Mouse (Mus musculus) hindbrain, embryonic 14.5 days (tissue): ENCODE measurements around the gene Ddx47. TPM values are rescaled to one million over a fixed set of nuclear protein-coding genes. Genes with fewer than 3 reads are reported as not detected.

Experiments
- ATAC-seq: fragments of 200-750 bp; cut with Nextera tagmentation; 2 replicates; pipeline ENCODE4 v1.8.0; 2017; ENCODE audit warnings: moderate number of reproducible peaks, mild to moderate bottlenecking, moderate TSS enrichment, moderate library complexity; ENCODE audit not compliant: low FRiP score
- DNase-seq: peaks from one replicate; pipeline ENCODE4 v3.0.0-alpha.2; 2015; ENCODE audit warnings: low spot score
- H3K27ac ChIP-seq: fragments of 300-500 bp; sonication (generic); 2 replicates; pipeline ENCODE4 v1.5.1; 2014; ENCODE audit warnings: mild to moderate bottlenecking, moderate library complexity
- H3K27me3 ChIP-seq: fragments of 300-500 bp; sonication (generic); 2 replicates; pipeline ENCODE4 v1.6.1; 2014; ENCODE audit warnings: mild to moderate bottlenecking, low read length, mixed read lengths; ENCODE audit not compliant: control insufficient read depth, insufficient read depth
- H3K36me3 ChIP-seq: fragments of 300-500 bp; sonication (generic); replicated peaks from 2 replicates; pipeline ENCODE4 v1.6.1; 2014; ENCODE audit not compliant: control insufficient read depth, insufficient read depth
- H3K4me1 ChIP-seq: fragments of 300-500 bp; sonication (generic); replicated peaks from 2 replicates; pipeline ENCODE4 v1.6.1; 2014; ENCODE audit warnings: antibody characterized with exemption, low read length, mixed read lengths; ENCODE audit not compliant: control insufficient read depth, insufficient read depth
- H3K4me2 ChIP-seq: fragments of 300-500 bp; sonication (generic); replicated peaks from 2 replicates; pipeline ENCODE4 v1.6.1; 2014; ENCODE audit warnings: mild to moderate bottlenecking, moderate library complexity
- H3K4me3 ChIP-seq: fragments of 300-500 bp; sonication (generic); replicated peaks from 2 replicates; pipeline ENCODE4 v1.5.1; 2014; ENCODE audit warnings: mild to moderate bottlenecking, low read length
- H3K9ac ChIP-seq: fragments of 300-500 bp; sonication (generic); 2 replicates; pipeline ENCODE4 v1.6.1; 2014
- H3K9me3 ChIP-seq: fragments of 300-500 bp; sonication (generic); 2 replicates; pipeline ENCODE4 v1.6.1; 2016; ENCODE audit warnings: low read length; ENCODE audit not compliant: control insufficient read depth
- WGBS: fragments of 180-500 bp; shearing (Covaris S2); extraction: QIAGEN DNeasy Blood & Tissue Kit; methylation state at CpG from one replicate; pipeline ENCODE4 v1.1.7; 2014; 5-methylcytosine and 5-hydroxymethylcytosine counted together
- polyA plus RNA-seq: library from polyadenylated mRNA; unstranded; fragments of >200 nt; fragmentation: Nextera tagmentation; extraction: Ambion mirVana; gene quantifications from 2 replicates; pipeline ENCODE4 v1.2.1, GENCODE M21; 2014

Ddx47 gene
- polyA plus RNA-seq, 1 experiment from 2014 or later, result 70.4 TPM

- ATAC-seq, result no peak
- Histone ChIP-seq H3K27me3 (no peaks in the 10 kb centered on the region), H3K4me2 (peak within 1 kb of the TSS; percentile 40), H3K27ac (peak within 1 kb of the TSS; percentile 10; the same call in 1 of the 2 replicates), H3K9ac (no peak within 1 kb of the TSS), H3K4me3 (0 out of 2 replicates have a peak within 1 kb of the TSS, but pooled peaks have one; percentile 13), H3K4me1 (0 out of 2 replicates have a peak, but pooled peaks cover 6% of the 10 kb centered on the region), H3K36me3 (no peaks in the 10 kb centered on the region), H3K9me3 (no peaks in the 10 kb centered on the region)
- WGBS, result 45% methylated on average over 22 of the region's 22 CpGs
- peak; percentile 28 for DNase-seq
Observed at GRCm38 (mm10) chr6:134981231-134982062, 30.0 kb upstream of the Ddx47 start, which contains the start of gene Apold1. Gene Apold1, plus strand, starts transcription at chr6:134981718.

- H3K9ac ChIP-seq, result peak overlapping the region; percentile 71
- DNase-seq, result peak; percentile 91
- H3K4me3 ChIP-seq, result peak overlapping the region; percentile 58
- no peaks in the 10 kb centered on the region for H3K36me3 ChIP-seq
- ATAC-seq, result peak; percentile 92
- H3K27ac ChIP-seq, result peak overlapping the region; percentile 58; the same call in 1 of the 2 replicates
- H3K9me3 ChIP-seq, result no peaks in the 10 kb centered on the region
- H3K4me1 ChIP-seq, result 0 out of 2 replicates have a peak, but pooled peaks cover 6% of the 10 kb centered on the region
- no peaks in the 10 kb centered on the region for H3K27me3 ChIP-seq
- H3K4me2 ChIP-seq, result peak overlapping the region; percentile 81
- WGBS, result 3% methylated on average over 62 of the region's 62 CpGs
Observed at GRCm38 (mm10) chr6:134983529-134984370, 27.7 kb upstream of the Ddx47 start.

- Histone ChIP-seq H3K4me3 (no peak overlapping the region), H3K4me2 (peak overlapping the region; percentile 81; the same call in 1 of the 2 replicates), H3K36me3 (no peaks in the 10 kb centered on the region), H3K27me3 (no peaks in the 10 kb centered on the region), H3K9me3 (no peaks in the 10 kb centered on the region), H3K4me1 (0 out of 2 replicates have a peak, but pooled peaks cover 6% of the 10 kb centered on the region), H3K27ac (no peak overlapping the region), H3K9ac (no peak overlapping the region)
- peak; percentile 53 for DNase-seq
- no peak for ATAC-seq
- WGBS, result 68% methylated on average over 3 of the region's 3 CpGs
Observed at GRCm38 (mm10) chr6:134984748-134985147, 26.7 kb upstream of the Ddx47 start.

- WGBS, result 86% methylated on average over 9 of the region's 9 CpGs
- no peaks in the 10 kb centered on the region for H3K4me1 ChIP-seq
- H3K9me3 ChIP-seq, result no peaks in the 10 kb centered on the region
Observed at GRCm38 (mm10) chr6:134988377-134988776, 23.0 kb upstream of the Ddx47 start.

GRCm38 (mm10) chr6:134990674-134991073, 20.7 kb upstream of the Ddx47 start:
- Histone ChIP-seq H3K4me2 (no peak overlapping the region), H3K27me3 (no peaks in the 10 kb centered on the region), H3K9me3 (no peaks in the 10 kb centered on the region), H3K4me1 (no peaks in the 10 kb centered on the region), H3K36me3 (no peaks in the 10 kb centered on the region), H3K27ac (no peak overlapping the region), H3K4me3 (no peak overlapping the region), H3K9ac (no peak overlapping the region)
- no peak for ATAC-seq
- no peak for DNase-seq
- 96% methylated on average over 6 of the region's 6 CpGs for WGBS

More at GRCm38 (mm10) chr6:134988377-134988776, 23.0 kb upstream of the Ddx47 start:
- Histone ChIP-seq H3K4me3 (no peak overlapping the region), H3K9ac (no peak overlapping the region), H3K27me3 (no peaks in the 10 kb centered on the region), H3K4me2 (no peak overlapping the region), H3K27ac (no peak overlapping the region), H3K36me3 (no peaks in the 10 kb centered on the region)
- no peak for DNase-seq
- ATAC-seq, result no peak

GRCm38 (mm10) chr6:134994031-134994651, 17.3 kb upstream of the Ddx47 start:
- no peak overlapping the region for H3K4me3 ChIP-seq
- DNase-seq (no peak), ATAC-seq (no peak)
- no peak overlapping the region for H3K27ac ChIP-seq
- H3K9me3 ChIP-seq, result no peaks in the 10 kb centered on the region
- WGBS, result 80% methylated on average over 12 of the region's 12 CpGs
- H3K36me3 ChIP-seq, result no peaks in the 10 kb centered on the region
- H3K27me3 ChIP-seq, result no peaks in the 10 kb centered on the region
- H3K4me1 ChIP-seq, result no peaks in the 10 kb centered on the region
- no peak overlapping the region for H3K4me2 ChIP-seq
- no peak overlapping the region for H3K9ac ChIP-seq

GRCm38 (mm10) chr6:134994985-134995384, 16.4 kb upstream of the Ddx47 start:
- WGBS, result 84% methylated on average over 8 of the region's 8 CpGs
- Histone ChIP-seq H3K4me3 (no peak overlapping the region), H3K36me3 (no peaks in the 10 kb centered on the region), H3K4me2 (no peak overlapping the region), H3K9me3 (no peaks in the 10 kb centered on the region), H3K27ac (no peak overlapping the region), H3K4me1 (no peaks in the 10 kb centered on the region), H3K9ac (no peak overlapping the region), H3K27me3 (no peaks in the 10 kb centered on the region)
- DNase-seq, result no peak
- ATAC-seq, result no peak

GRCm38 (mm10) chr6:134996918-134997317, 14.5 kb upstream of the Ddx47 start:
- Histone ChIP-seq H3K36me3 (no peaks in the 10 kb centered on the region), H3K27ac (no peak overlapping the region), H3K4me2 (no peak overlapping the region), H3K27me3 (no peaks in the 10 kb centered on the region), H3K4me1 (no peaks in the 10 kb centered on the region), H3K9ac (no peak overlapping the region), H3K9me3 (no peaks in the 10 kb centered on the region), H3K4me3 (no peak overlapping the region)
- 86% methylated on average over 2 of the region's 2 CpGs for WGBS
- DNase-seq (no peak), ATAC-seq (no peak)

- Histone ChIP-seq H3K27ac (no peak overlapping the region), H3K9me3 (no peaks in the 10 kb centered on the region), H3K27me3 (no peaks in the 10 kb centered on the region), H3K4me2 (no peak overlapping the region), H3K9ac (no peak overlapping the region), H3K4me3 (no peak overlapping the region), H3K4me1 (no peaks in the 10 kb centered on the region), H3K36me3 (no peaks in the 10 kb centered on the region)
- WGBS, result 91% methylated on average over 8 of the region's 8 CpGs
- DNase-seq (no peak), ATAC-seq (no peak)
Observed at GRCm38 (mm10) chr6:134998076-134998475, 13.3 kb upstream of the Ddx47 start.
